Mouse (Mus musculus) CH12.LX (cell line): ENCODE measurements at regions not wholly inside any gene's neighbourhood (a gene's known extent, or its start where the extent isn't known, plus 50 kb on each side); places are given as distances from the start of the nearest gene placed in this dataset.

ENCODE experiments used
- DNase-seq: peaks from one replicate; pipeline ENCODE4 v3.0.0-alpha.2; 2013; ENCODE audit errors: extremely low read depth
- H3K27ac ChIP-seq: 2 replicates; pipeline ENCODE4 v1.5.1; 2012; ENCODE audit warnings: low read depth, mild to moderate bottlenecking, control low read depth, moderate library complexity; ENCODE audit not compliant: insufficient read depth
- H3K27me3 ChIP-seq: replicated peaks from 2 replicates; pipeline ENCODE3; 2012; ENCODE audit warnings: inconsistent platforms
- H3K36me3 ChIP-seq, 2 experiments: replicated peaks in 1 of 2; 2 replicates each; pipeline versions ENCODE3 to v1.6.1; 2012; ENCODE audit warnings: inconsistent platforms in 1 of 2, low read length in 1 of 2, mild to moderate bottlenecking in 1 of 2, mixed read lengths in 1 of 2, moderate library complexity in 1 of 2; ENCODE audit not compliant: control insufficient read depth in 1 of 2, insufficient read depth in 1 of 2
- H3K4me1 ChIP-seq, 2 experiments: 2 replicates each; pipeline ENCODE4 v1.6.1; 2012; ENCODE audit warnings: inconsistent platforms in 1 of 2, moderate library complexity in 1 of 2; ENCODE audit not compliant: insufficient read depth in 2 of 2, control insufficient read depth in 1 of 2
- H3K4me2 ChIP-seq: 2 replicates; pipeline ENCODE4 v1.6.1; 2012; ENCODE audit warnings: low read depth, mild to moderate bottlenecking, control low read depth; ENCODE audit not compliant: poor library complexity, insufficient read depth, severe bottlenecking
- H3K4me3 ChIP-seq, 3 experiments: fragments of 150-350 bp in 1 of 3; sonication (generic) in 1 of 3; replicated peaks in 1 of 3; 2 replicates each; pipeline versions ENCODE3 to v1.5.1; 2011 to 2012; ENCODE audit warnings: low read depth in 2 of 3, low read length in 2 of 3, mild to moderate bottlenecking in 2 of 3, moderate library complexity in 2 of 3, control low read depth in 1 of 3, improper control_type of control experiment in 1 of 3, inconsistent platforms in 1 of 3, mixed read lengths in 1 of 3; ENCODE audit not compliant: poor library complexity in 1 of 3
- H3K79me2 ChIP-seq: replicated peaks from 2 replicates; pipeline ENCODE4 v1.6.1; 2012; ENCODE audit warnings: mild to moderate bottlenecking, moderate library complexity; ENCODE audit not compliant: control insufficient read depth, poor library complexity, insufficient read depth, severe bottlenecking; ENCODE audit errors: extremely low read depth
- H3K9ac ChIP-seq: 2 replicates; pipeline ENCODE4 v1.6.1; 2012; ENCODE audit warnings: low read depth, mild to moderate bottlenecking, control low read depth, moderate library complexity; ENCODE audit not compliant: insufficient read depth
- H3K9me3 ChIP-seq: replicated peaks from 2 replicates; pipeline ENCODE3; 2012; ENCODE audit warnings: low read length, inconsistent platforms, mixed read lengths
- BHLHE40 ChIP-seq: IDR thresholded peaks from 2 replicates; pipeline ENCODE4 v1.6.1; 2011; ENCODE audit warnings: mild to moderate bottlenecking, low read depth, low read length, improper control_type of control experiment
- CHD1 ChIP-seq: IDR thresholded peaks from 2 replicates; pipeline ENCODE4 v1.6.1; 2012; ENCODE audit warnings: low read depth, low read length, improper control_type of control experiment, inconsistent platforms
- CHD2 ChIP-seq: IDR thresholded peaks from 2 replicates; pipeline ENCODE4 v1.6.1; 2011; ENCODE audit warnings: low read length, improper control_type of control experiment
- E2F4 ChIP-seq: IDR thresholded peaks from 2 replicates; pipeline ENCODE4 v1.6.1; 2011; ENCODE audit warnings: low read depth, low read length, improper control_type of control experiment; ENCODE audit not compliant: insufficient replicate concordance
- EP300 ChIP-seq: IDR thresholded peaks from 2 replicates; pipeline ENCODE4 v1.6.1; 2011; ENCODE audit warnings: low read length, improper control_type of control experiment
- ETS1 ChIP-seq: conservative IDR thresholded peaks from 2 replicates; pipeline ENCODE4 v1.6.1; 2012; ENCODE audit warnings: low read depth, mild to moderate bottlenecking, inconsistent platforms, low read length, improper control_type of control experiment, moderate library complexity
- KAT2A ChIP-seq: IDR thresholded peaks from 2 replicates; pipeline ENCODE4 v1.6.1; 2012; ENCODE audit warnings: low read length, improper control_type of control experiment, inconsistent platforms; ENCODE audit not compliant: insufficient replicate concordance
- MAFK ChIP-seq: IDR thresholded peaks from 2 replicates; pipeline ENCODE4 v1.6.1; 2011; ENCODE audit warnings: low read length, improper control_type of control experiment; ENCODE audit not compliant: insufficient replicate concordance
- MAX ChIP-seq: IDR thresholded peaks from 2 replicates; pipeline ENCODE4 v1.6.1; 2011; ENCODE audit warnings: low read length, improper control_type of control experiment
- MEF2A ChIP-seq: IDR thresholded peaks from 2 replicates; pipeline ENCODE4 v1.6.1; 2014; ENCODE audit warnings: low read depth, mild to moderate bottlenecking, inconsistent platforms, low read length, improper control_type of control experiment, borderline replicate concordance
- MXI1 ChIP-seq: IDR thresholded peaks from 2 replicates; pipeline ENCODE4 v1.6.1; 2011; ENCODE audit warnings: mild to moderate bottlenecking, low read depth, low read length, improper control_type of control experiment
- MYC ChIP-seq: IDR thresholded peaks from 2 replicates; pipeline ENCODE4 v1.6.1; 2011; ENCODE audit warnings: low read depth, mild to moderate bottlenecking, improper control_type of control experiment, low read length
- NELFE ChIP-seq: IDR thresholded peaks from 2 replicates; pipeline ENCODE4 v1.6.1; 2011; ENCODE audit warnings: low read depth, low read length, improper control_type of control experiment
- NRF1 ChIP-seq: IDR thresholded peaks from 2 replicates; pipeline ENCODE4 v1.6.1; 2014; ENCODE audit warnings: low read depth, mild to moderate bottlenecking, inconsistent platforms, low read length, improper control_type of control experiment, moderate library complexity
- POLR2A ChIP-seq: IDR thresholded peaks from 2 replicates; pipeline ENCODE4 v1.6.1; 2011; ENCODE audit warnings: low read depth, mild to moderate bottlenecking, improper control_type of control experiment, low read length
- POLR2AphosphoS2 ChIP-seq: IDR thresholded peaks from 2 replicates; pipeline ENCODE4 v1.6.1; 2011; ENCODE audit warnings: low read depth, low read length, improper control_type of control experiment
- RCOR1 ChIP-seq: conservative IDR thresholded peaks from 2 replicates; pipeline ENCODE4 v1.6.1; 2012; ENCODE audit warnings: low read depth, mild to moderate bottlenecking, inconsistent platforms, low read length, improper control_type of control experiment
- SIN3A ChIP-seq: IDR thresholded peaks from 2 replicates; pipeline ENCODE4 v1.6.1; 2012; ENCODE audit warnings: low read length, improper control_type of control experiment, inconsistent platforms
- TBP ChIP-seq: conservative IDR thresholded peaks from 2 replicates; pipeline ENCODE4 v1.6.1; 2011; ENCODE audit warnings: low read depth, low read length, improper control_type of control experiment
- TCF12 ChIP-seq: IDR thresholded peaks from 2 replicates; pipeline ENCODE4 v1.6.1; 2014; ENCODE audit warnings: low read depth, mild to moderate bottlenecking, inconsistent platforms, low read length, improper control_type of control experiment
- UBTF ChIP-seq: IDR thresholded peaks from 2 replicates; pipeline ENCODE4 v1.6.1; 2012; ENCODE audit warnings: low read depth, mild to moderate bottlenecking, inconsistent platforms, low read length, improper control_type of control experiment, moderate library complexity
- USF2 ChIP-seq: conservative IDR thresholded peaks from 2 replicates; pipeline ENCODE4 v1.6.1; 2011; ENCODE audit warnings: low read depth, low read length, improper control_type of control experiment
- ZMIZ1 ChIP-seq: IDR thresholded peaks from 2 replicates; pipeline ENCODE4 v1.6.1; 2012; ENCODE audit warnings: low read depth, mild to moderate bottlenecking, inconsistent platforms, low read length, improper control_type of control experiment
- dilution Hi-C: fragments of 300-500 bp; cut with MboI; formaldehyde crosslinking; loops from 2 replicates; pipeline ENCODE4 v1.14.3; 2020; ENCODE audit warnings: low sequenced_read_pairs; ENCODE audit not compliant: extremely low pct_unique_long_range_greater_than_20kb, extremely low pct_ligation_motif_present
- in situ Hi-C: fragments of 300-500 bp; cut with MboI; formaldehyde crosslinking; loops from 3 replicates; pipeline ENCODE4 v1.14.3; 2019; ENCODE audit warnings: low sequenced_read_pairs, low pct_ligation_motif_present, low pct_unique_long_range_greater_than_20kb, mixed read lengths

DNA sequence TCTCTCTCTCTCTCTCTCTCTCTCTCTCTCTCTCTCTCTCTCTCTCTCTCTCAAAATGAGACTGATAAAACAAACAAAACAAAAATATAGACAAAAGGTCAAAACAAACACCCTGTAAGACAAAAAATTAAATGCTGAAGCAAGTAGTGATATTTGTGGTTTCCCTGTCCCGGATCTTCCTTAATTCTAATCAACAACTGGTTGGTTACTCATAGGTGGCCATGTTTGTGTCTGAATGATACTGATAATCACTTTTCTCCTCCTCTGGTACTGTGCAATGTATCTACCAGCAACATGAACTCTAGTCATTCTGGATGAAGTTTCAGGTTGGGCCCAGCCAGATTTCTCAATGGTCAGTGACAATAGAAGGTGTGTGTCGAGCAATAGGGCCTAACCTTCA is 396.1 kb upstream of the Nudt12 start:
- no peaks in the 10 kb centered on the region for H3K79me2 ChIP-seq
- H3K27me3 ChIP-seq, result no peaks in the 10 kb centered on the region
- no peak for DNase-seq
- peaks cover 5% of the 10 kb centered on the region for H3K9me3 ChIP-seq
- H3K27ac ChIP-seq, result no peak overlapping the region
- dilution Hi-C loops (no loop called here), in situ Hi-C loops (no loop called here)
- H3K4me3 ChIP-seq, result no peak overlapping the region
- no peaks in the 10 kb centered on the region for H3K4me1 ChIP-seq
- no peak overlapping the region for H3K4me2 ChIP-seq
- TF ChIP-seq CHD1 (no peak), POLR2A (no peak), CHD2 (no peak), POLR2AphosphoS2 (no peak), TCF12 (no peak), RCOR1 (no peak), BHLHE40 (no peak), MEF2A (no peak), USF2 (no peak), EP300 (no peak), MYC (no peak), NRF1 (no peak), NELFE (no peak), ETS1 (no peak), TBP (no peak), ZMIZ1 (no peak), E2F4 (no peak)
- H3K36me3 ChIP-seq, result no peaks in the 10 kb centered on the region
- no peak overlapping the region for H3K9ac ChIP-seq

- Histone ChIP-seq H3K27ac (no peak overlapping the region), H3K4me1 (no peaks in the 10 kb centered on the region), H3K79me2 (no peaks in the 10 kb centered on the region), H3K36me3 (no peaks in the 10 kb centered on the region), H3K9me3 (peaks cover 6% of the 10 kb centered on the region), H3K9ac (no peak overlapping the region), H3K4me3 (no peak overlapping the region), H3K27me3 (no peaks in the 10 kb centered on the region), H3K4me2 (no peak overlapping the region)
- DNase-seq, result no peak
- dilution Hi-C loops, result no loop called here
- no peak for TF ChIP-seq SIN3A
- TF ChIP-seq EP300, result no peak
- no peak for TF ChIP-seq MAX
- no peak for TF ChIP-seq MAFK
- TF ChIP-seq MXI1, result no peak
- no peak for TF ChIP-seq UBTF
- no peak for TF ChIP-seq BHLHE40
- TF ChIP-seq KAT2A, result no peak
- in situ Hi-C loops, result no loop called here
These were observed 391.4 kb upstream of the Nudt12 start for GRCm38 (mm10) chr17:59404525-59404924.
